Mouse (Mus musculus): ENCODE measurements around the gene Akt3.

Gene Akt3

DNA sequence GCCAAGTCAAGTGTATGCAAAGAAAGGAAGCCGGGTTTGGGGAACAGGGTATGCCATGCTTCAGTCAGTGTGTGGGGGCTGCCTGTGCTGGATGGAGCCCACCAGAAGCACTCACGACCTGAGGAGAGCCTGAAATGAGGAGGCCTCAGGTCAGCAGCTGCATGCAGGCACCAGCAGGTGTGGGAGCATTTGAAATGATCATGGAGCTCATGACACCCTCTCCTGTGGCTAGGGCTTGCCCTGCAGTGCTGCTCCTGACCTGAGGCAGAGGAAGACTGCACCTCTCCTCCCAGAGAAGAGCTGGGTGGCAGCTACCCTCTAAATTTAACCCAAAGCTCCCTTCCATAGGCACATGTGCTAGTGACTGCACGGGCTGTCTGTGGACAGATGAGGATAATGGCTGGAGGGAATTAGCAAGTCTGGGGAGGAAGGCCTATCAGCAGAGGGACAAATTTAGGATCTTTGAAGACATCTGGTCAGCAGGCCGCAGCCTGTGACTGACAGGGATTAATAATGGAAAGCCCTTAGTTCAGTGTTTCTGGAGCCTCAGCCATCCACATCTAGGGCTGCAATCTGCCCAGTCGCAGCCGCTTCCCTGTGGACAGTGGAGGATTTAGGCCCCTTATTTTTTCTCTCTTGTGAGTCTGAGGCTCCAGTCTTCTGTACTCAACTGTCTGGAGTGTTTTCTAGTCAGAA is 247.2 kb downstream of the Akt3 start:
- H3K27me3 ChIP-seq (ENCODE audit: insufficient read depth, low read length): no peaks in the 10 kb centered on the region
- H3K9me3 ChIP-seq (ENCODE audit: low read length): no peaks in the 10 kb centered on the region
- no peaks in the 10 kb centered on the region for H3K36me3 ChIP-seq (ENCODE audit: insufficient read depth, low read length)
- TF ChIP-seq POU5F1 (IDR thresholded peaks at IDR 0.05; ENCODE audit: borderline replicate concordance, low read length) (no peak), NANOG (IDR thresholded peaks at IDR 0.05; ENCODE audit: borderline replicate concordance, low read length) (no peak), CTCF (conservative IDR thresholded peaks at IDR 0.05; ENCODE audit: low read length) (no peak)
- no peak overlapping the region for H3K4me3 ChIP-seq (replicated peaks; ENCODE audit: low read length)
- H3K4me1 ChIP-seq (replicated peaks; ENCODE audit: low read depth, low read length): peaks cover 10% of the 10 kb centered on the region

DNA sequence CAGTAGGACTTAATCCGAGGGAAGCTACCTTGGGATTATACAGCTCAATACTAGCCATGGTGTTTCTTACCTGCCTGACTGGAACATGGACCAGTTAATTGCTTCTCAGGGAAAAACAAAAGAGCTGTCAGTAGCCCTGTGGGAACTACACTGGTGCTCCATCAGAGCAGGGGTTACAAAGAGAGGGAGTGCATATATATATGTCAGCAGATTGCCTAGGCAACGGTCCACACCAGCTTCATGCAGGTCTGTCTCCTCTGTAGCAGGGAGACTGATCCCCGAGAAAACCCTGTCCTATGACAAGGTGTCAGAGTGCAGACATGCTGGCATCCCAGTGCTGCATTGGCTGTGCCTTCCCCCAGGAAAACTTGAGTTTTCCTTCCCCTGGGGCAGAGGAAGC is 248.0 kb downstream of the Akt3 start:
- Histone ChIP-seq H3K4me1 (replicated peaks; ENCODE audit: low read depth, low read length) (peaks cover 10% of the 10 kb centered on the region), H3K9me3 (ENCODE audit: low read length) (no peaks in the 10 kb centered on the region), H3K27me3 (ENCODE audit: insufficient read depth, low read length) (no peaks in the 10 kb centered on the region), H3K36me3 (ENCODE audit: insufficient read depth, low read length) (no peaks in the 10 kb centered on the region), H3K4me3 (replicated peaks; ENCODE audit: low read length) (no peak overlapping the region)
- TF ChIP-seq POU5F1 (IDR thresholded peaks at IDR 0.05; ENCODE audit: borderline replicate concordance, low read length) (no peak), NANOG (IDR thresholded peaks at IDR 0.05; ENCODE audit: borderline replicate concordance, low read length) (no peak), CTCF (conservative IDR thresholded peaks at IDR 0.05; ENCODE audit: low read length) (no peak)

DNA sequence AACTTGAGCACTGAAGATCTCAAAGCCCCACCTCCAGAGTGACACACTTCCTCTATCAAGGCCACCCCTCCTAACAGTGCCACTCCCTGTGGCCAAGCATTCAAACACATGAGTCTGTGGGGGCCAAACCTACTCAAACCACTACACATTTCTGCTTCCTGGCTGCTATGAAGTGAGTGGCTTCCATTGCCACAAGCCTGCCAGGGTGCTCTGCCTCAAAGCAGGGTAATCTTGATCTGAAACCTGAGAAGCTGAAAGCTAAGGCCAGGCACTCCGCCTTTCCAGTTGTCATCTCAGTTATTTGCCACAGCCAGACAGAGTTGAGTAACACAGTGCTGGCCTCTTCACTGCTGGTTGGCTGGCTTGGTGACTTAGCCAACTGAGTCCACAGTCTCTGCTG is 249.2 kb downstream of the Akt3 start:
- TF ChIP-seq CTCF (conservative IDR thresholded peaks at IDR 0.05; ENCODE audit: low read length) (no peak), POU5F1 (IDR thresholded peaks at IDR 0.05; ENCODE audit: borderline replicate concordance, low read length) (no peak), NANOG (IDR thresholded peaks at IDR 0.05; ENCODE audit: borderline replicate concordance, low read length) (no peak)
- Histone ChIP-seq H3K36me3 (ENCODE audit: insufficient read depth, low read length) (no peaks in the 10 kb centered on the region), H3K9me3 (ENCODE audit: low read length) (no peaks in the 10 kb centered on the region), H3K27me3 (ENCODE audit: insufficient read depth, low read length) (no peaks in the 10 kb centered on the region), H3K4me1 (replicated peaks; ENCODE audit: low read depth, low read length) (peaks cover 17% of the 10 kb centered on the region), H3K4me3 (replicated peaks; ENCODE audit: low read length) (no peak overlapping the region)

DNA sequence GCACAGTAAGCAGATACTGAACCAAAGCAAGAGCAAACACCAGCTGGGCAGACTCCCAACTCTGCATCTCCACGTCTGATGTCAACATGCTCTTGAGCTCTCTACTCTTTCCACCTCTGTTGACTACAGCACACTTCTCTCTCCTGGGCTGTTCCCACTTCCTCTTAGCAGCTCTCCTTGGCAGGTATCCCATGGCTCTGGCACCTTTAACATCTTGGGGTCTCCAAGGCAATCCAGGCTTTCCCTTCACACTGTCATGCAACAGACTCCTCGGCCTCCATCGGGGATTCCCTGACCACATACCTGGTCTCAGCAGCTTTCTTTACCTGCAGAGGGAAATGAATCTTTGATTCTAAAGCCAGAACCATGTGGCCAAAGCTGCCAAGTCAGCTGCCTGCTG is 250.6 kb downstream of the Akt3 start:
- no peaks in the 10 kb centered on the region for H3K36me3 ChIP-seq (ENCODE audit: insufficient read depth, low read length)
- peaks cover 23% of the 10 kb centered on the region for H3K4me1 ChIP-seq (replicated peaks; ENCODE audit: low read depth, low read length)
- H3K27me3 ChIP-seq (ENCODE audit: insufficient read depth, low read length): no peaks in the 10 kb centered on the region
- H3K9me3 ChIP-seq (ENCODE audit: low read length): no peaks in the 10 kb centered on the region
- no peak overlapping the region for H3K4me3 ChIP-seq (replicated peaks; ENCODE audit: low read length)
- no peak for TF ChIP-seq NANOG (IDR thresholded peaks at IDR 0.05; ENCODE audit: borderline replicate concordance, low read length)
- no peak for TF ChIP-seq CTCF (conservative IDR thresholded peaks at IDR 0.05; ENCODE audit: low read length)
- no peak for TF ChIP-seq POU5F1 (IDR thresholded peaks at IDR 0.05; ENCODE audit: borderline replicate concordance, low read length)

DNA sequence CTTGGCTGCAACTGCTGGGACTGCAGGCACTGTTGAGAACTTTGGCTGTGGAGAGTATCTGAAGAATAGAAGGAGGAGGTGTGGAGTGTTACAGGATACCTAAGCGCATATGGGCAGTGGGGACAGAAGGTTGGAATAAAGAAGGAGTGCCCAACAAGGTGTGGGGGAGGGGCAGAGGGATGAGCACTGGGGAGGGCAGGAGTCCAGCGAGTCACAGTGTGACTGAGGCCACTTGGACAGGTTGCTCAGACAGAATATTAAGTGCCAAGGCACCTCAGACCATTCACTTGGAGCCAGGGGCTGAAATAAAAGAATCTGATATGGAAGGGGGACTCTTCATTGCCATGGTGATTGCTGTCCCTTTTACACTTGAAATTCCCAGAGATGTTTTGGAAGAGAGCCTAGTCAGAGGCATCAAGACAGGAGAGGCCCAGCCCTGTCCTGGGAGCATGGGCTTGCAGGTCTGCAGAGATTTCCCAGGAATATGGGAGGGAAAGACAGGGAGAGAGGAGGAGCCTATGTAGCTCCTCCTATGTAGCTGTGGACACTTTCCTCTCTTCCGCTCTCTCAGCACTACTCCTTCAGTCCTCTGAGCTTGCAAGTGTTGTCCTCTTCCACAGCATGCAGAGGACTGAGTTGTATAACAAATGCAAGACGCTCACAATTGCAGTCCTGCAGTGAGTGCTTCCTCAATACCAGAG is 253.8 kb downstream of the Akt3 start:
- no peak for TF ChIP-seq NANOG (IDR thresholded peaks at IDR 0.05; ENCODE audit: borderline replicate concordance, low read length)
- TF ChIP-seq POU5F1 (IDR thresholded peaks at IDR 0.05; ENCODE audit: borderline replicate concordance, low read length): no peak
- TF ChIP-seq CTCF (conservative IDR thresholded peaks at IDR 0.05; ENCODE audit: low read length): no peak
- no peaks in the 10 kb centered on the region for H3K9me3 ChIP-seq (ENCODE audit: low read length)
- 0 out of 2 replicates have a peak, but pooled peaks cover 2% of the 10 kb centered on the region for H3K27me3 ChIP-seq (ENCODE audit: insufficient read depth, low read length)
- H3K4me1 ChIP-seq (replicated peaks; ENCODE audit: low read depth, low read length): peaks cover 27% of the 10 kb centered on the region
- no peak overlapping the region for H3K4me3 ChIP-seq (replicated peaks; ENCODE audit: low read length)
- no peaks in the 10 kb centered on the region for H3K36me3 ChIP-seq (ENCODE audit: insufficient read depth, low read length)

DNA sequence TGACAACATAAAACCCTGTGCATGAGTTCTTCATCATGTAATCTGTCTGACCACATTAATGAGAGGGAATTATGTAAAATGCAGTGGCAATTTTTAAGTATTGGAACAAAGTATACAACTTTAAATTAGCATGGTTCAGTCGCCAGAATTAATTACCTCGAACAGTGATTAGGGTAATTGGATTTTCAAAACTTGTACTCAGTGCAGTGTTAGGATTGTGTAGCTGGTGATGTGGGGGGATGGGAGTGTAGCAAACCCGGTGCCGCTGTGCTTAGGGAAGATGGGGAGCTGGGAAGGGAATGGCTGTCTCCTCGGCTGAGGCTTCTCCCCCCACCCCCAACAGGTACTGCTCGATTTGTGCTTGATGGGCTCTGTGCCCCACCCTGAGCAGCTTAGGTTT is 255.1 kb downstream of the Akt3 start:
- TF ChIP-seq POU5F1 (IDR thresholded peaks at IDR 0.05; ENCODE audit: borderline replicate concordance, low read length) (no peak), CTCF (conservative IDR thresholded peaks at IDR 0.05; ENCODE audit: low read length) (no peak), NANOG (IDR thresholded peaks at IDR 0.05; ENCODE audit: borderline replicate concordance, low read length) (no peak)
- 0 out of 2 replicates have a peak, but pooled peaks cover 2% of the 10 kb centered on the region for H3K27me3 ChIP-seq (ENCODE audit: insufficient read depth, low read length)

DNA sequence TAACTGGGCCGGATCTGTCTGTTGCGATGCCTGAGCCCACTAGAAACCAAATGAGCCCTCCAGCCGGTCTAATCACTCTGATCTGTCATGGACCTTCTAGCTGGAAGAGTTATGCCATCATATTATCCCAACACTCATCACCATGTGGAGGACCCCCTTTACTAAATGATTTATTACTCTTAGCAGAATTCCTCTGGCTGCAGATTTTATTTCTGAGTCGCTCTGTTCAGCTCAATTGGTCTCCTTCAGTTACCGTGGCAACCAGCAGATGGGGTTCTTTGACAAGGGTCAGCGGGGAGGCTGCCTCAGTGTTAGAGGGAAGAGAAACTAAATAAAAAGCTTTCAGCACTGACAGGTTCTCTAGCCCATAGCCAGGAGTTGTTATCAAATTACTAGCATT is 259.0 kb downstream of the Akt3 start:
- TF ChIP-seq POU5F1 (IDR thresholded peaks at IDR 0.05; ENCODE audit: borderline replicate concordance, low read length): no peak
- no peak for TF ChIP-seq CTCF (conservative IDR thresholded peaks at IDR 0.05; ENCODE audit: low read length)
- no peak for TF ChIP-seq NANOG (IDR thresholded peaks at IDR 0.05; ENCODE audit: borderline replicate concordance, low read length)
- Histone ChIP-seq H3K27me3 (ENCODE audit: insufficient read depth, low read length) (peaks cover 17% of the 10 kb centered on the region; the same call in 1 of the 2 replicates), H3K4me1 (replicated peaks; ENCODE audit: low read depth, low read length) (peaks cover 63% of the 10 kb centered on the region), H3K36me3 (ENCODE audit: insufficient read depth, low read length) (no peaks in the 10 kb centered on the region), H3K4me3 (replicated peaks; ENCODE audit: low read length) (no peak overlapping the region), H3K9me3 (ENCODE audit: low read length) (no peaks in the 10 kb centered on the region)

More for the DNA sequence above, 255.1 kb downstream of the Akt3 start:
- no peaks in the 10 kb centered on the region for H3K36me3 ChIP-seq (ENCODE audit: insufficient read depth, low read length)
- H3K4me1 ChIP-seq (replicated peaks; ENCODE audit: low read depth, low read length): peaks cover 28% of the 10 kb centered on the region
- H3K4me3 ChIP-seq (replicated peaks; ENCODE audit: low read length): no peak overlapping the region
- no peaks in the 10 kb centered on the region for H3K9me3 ChIP-seq (ENCODE audit: low read length)

DNA sequence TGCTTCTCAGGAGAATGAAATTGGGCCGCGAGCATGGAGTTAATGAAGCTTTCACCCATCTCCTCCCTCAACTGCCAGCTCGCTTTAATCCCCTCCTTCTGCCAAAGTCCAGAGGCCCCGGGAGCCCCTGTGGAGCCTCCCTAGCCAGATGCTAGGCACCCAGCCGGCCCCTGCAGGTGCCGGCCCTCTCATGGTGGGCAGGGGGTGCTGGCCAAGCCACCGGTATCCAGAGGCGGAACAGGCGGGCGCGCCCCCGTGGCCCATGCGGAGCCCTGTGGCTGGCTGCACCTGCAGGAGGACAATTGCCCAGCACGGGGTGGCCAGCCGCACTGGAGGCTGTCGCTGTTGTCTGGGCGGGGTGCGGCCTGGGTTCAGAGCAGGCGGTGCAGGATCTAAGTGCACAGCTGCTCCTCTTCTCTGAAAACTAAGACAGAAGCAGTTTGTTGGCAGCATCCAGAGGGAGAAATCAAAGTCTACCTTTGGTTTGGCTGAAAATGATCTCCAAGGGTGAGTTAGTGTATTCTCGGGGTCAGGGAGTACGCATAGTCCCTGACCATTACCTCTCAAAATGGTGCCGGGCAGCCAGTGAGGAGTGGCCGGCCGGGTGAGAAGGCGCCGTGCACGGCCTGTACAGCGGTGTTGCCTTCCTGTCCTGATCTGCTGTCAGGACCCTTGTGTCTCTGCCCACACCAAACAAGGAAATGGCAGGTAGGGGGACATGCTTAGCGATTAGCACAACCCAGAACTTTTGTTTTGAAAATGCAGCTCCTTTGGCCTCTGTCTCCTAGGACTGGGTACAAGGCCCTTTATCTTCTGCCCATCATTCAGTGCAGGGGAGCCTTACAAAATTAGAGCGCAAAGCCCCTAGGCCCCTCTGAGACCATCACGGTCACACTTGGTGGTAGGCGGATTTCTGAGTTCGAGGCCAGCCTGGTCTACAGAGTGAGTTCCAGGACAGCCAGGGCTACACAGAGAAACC is 260.0 kb downstream of the Akt3 start:
- TF ChIP-seq CTCF (conservative IDR thresholded peaks at IDR 0.05; ENCODE audit: low read length) (no peak), NANOG (IDR thresholded peaks at IDR 0.05; ENCODE audit: borderline replicate concordance, low read length) (no peak), POU5F1 (IDR thresholded peaks at IDR 0.05; ENCODE audit: borderline replicate concordance, low read length) (no peak)
- Histone ChIP-seq H3K4me1 (replicated peaks; ENCODE audit: low read depth, low read length) (peaks cover 67% of the 10 kb centered on the region), H3K4me3 (replicated peaks; ENCODE audit: low read length) (peak overlapping the region; percentile 76), H3K9me3 (ENCODE audit: low read length) (no peaks in the 10 kb centered on the region), H3K36me3 (ENCODE audit: insufficient read depth, low read length) (no peaks in the 10 kb centered on the region), H3K27me3 (ENCODE audit: insufficient read depth, low read length) (peaks cover 17% of the 10 kb centered on the region; the same call in 1 of the 2 replicates)

Data from E14TG2a.4 (cell line).